Mouse (Mus musculus) spleen, adult 18-20 months (tissue): ENCODE measurements around the gene Mybl2.
A peak's percentile ranks its signal among the peaks of the same experiment; 100 is the strongest.

Experiments
- DNase-seq, 2 experiments: peaks; one replicate each; pipeline ENCODE4 v3.0.0; 2022; ENCODE audit warnings: mixed read lengths in 2 of 2

Mybl2 gene

GRCm38 (mm10) chr2:163073023-163073757 is 18.7 kb downstream of the Mybl2 start:
- no peak for DNase-seq

- no peak for DNase-seq
These were observed 19.5 kb downstream of the Mybl2 start for GRCm38 (mm10) chr2:163074006-163074405.

GRCm38 (mm10) chr2:163074808-163075207 is 20.3 kb downstream of the Mybl2 start:
- DNase-seq: no peak

GRCm38 (mm10) chr2:163075234-163075633 is 20.7 kb downstream of the Mybl2 start:
- DNase-seq: no peak

GRCm38 (mm10) chr2:163079041-163079440 is 24.6 kb downstream of the Mybl2 start:
- no peak for DNase-seq

GRCm38 (mm10) chr2:163082591-163082990 is 28.1 kb downstream of the Mybl2 start:
- DNase-seq: no peak

GRCm38 (mm10) chr2:163084519-163084918 is 30.0 kb downstream of the Mybl2 start:
- no peak for DNase-seq

- no peak for DNase-seq
These were observed 30.6 kb downstream of the Mybl2 start for GRCm38 (mm10) chr2:163085047-163085446.

GRCm38 (mm10) chr2:163086561-163086960 is 32.1 kb downstream of the Mybl2 start:
- DNase-seq: no peak

GRCm38 (mm10) chr2:163087728-163088127 is 33.2 kb downstream of the Mybl2 start, which contains the start of gene Gtsf1l:
Gene Gtsf1l, minus strand, starts transcription at chr2:163087855.
- DNase-seq: no peak

DNA sequence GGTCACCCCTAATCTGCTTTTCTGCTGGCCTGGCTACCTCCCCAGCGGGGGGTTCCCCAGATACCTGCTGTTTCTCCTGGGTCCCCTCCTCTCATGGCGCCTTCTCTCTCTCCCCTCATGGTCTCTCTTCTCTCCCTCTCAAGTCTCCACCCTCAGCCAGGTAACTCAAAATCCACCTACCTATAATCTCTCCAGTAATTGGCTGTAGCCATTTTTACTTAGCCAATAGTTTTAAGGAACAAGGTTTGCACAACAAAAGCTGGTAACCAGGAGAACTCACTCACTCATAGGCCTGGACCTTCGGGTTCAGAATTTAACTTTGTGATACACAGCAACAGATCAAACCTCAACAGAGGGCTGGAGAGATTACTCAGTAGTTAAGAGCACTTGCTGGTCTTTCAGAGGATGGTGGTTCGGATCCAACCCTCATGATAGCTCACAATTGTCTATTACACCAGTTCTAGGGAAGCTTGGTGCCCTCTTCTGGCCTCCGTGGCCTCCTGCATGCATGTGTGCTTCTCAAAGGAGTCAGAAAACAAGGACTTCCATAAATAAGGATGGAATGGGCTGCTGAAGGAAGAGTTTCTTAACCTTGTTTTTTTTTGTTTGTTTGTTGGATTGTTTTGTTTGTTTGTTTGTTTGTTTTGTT is 35.1 kb downstream of the Mybl2 start:
- no peak for DNase-seq

- no peak for DNase-seq
These were observed 40.4 kb downstream of the Mybl2 start for GRCm38 (mm10) chr2:163094909-163095308.

DNA sequence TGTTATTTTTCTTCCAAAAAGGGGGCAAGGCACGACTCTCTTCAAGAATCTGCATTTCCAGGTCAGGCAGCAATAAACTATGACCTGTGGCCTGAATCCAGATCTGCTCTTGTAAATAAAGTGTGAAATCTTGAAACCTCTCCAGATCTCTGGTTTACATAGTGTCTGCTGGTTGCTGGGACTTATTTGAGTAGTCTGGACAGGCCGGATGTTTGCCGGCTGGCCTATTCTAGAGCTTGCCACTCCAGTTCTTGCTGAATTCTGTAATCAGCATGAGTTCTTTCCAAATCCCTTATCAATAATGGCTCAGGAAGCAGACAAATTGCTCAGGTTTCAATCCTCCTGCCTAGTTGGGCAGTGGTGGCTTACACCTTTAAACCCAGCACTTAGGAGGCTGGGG is 41.3 kb downstream of the Mybl2 start:
- no peak for DNase-seq

GRCm38 (mm10) chr2:163099919-163100318 is 45.4 kb downstream of the Mybl2 start:
- no peak for DNase-seq

DNA sequence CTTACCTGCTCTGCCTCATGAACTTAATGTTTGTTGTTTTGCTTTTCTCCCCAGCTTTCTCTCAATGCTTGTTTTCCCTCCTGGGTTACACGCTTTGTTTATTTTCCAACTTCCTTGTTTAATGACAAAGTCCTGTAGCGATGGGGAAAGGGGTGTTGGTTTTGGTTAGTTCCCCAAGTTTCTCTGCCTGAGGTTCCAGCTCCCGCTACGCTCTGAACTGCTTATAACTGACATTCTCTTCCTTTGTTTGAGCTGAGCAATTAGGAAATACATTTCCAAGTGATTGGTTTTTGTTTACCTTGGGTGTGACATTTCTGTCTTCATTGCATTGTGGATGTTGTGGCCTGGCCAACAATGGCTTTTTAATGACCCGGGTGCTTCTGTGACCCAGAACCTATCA is 46.1 kb downstream of the Mybl2 start:
- DNase-seq: no peak

DNA sequence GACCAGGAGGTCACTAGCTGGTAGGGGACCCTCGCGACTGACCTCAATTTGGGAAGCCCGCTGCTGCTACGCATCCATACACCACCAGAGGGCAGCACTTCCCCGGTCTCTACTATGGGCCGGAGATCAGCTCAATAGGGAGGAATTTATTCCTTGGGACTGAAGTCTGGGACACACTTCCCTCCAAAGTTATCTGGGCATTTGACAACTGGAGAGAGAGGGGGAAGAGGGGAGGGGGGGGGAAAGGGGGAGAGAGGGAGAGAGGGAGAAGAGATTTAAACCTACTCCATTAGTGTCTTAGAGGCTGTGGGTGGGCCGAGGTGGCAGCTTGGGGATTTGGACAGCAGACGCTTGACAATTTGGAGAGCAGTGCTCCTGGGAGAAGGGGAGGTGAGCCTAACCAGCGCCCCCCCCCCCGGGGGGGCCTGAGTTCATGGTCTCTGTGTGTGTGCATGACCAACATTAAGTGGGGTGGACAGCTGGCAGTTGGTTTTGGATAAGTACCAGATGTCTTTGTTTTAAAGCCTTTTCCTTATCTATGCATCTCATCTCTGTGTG is 47.2 kb downstream of the Mybl2 start:
- DNase-seq: peak in 1 of 2 experiments; percentile 43

GRCm38 (mm10) chr2:163102216-163102615 is 47.7 kb downstream of the Mybl2 start:
- DNase-seq: no peak

DNA sequence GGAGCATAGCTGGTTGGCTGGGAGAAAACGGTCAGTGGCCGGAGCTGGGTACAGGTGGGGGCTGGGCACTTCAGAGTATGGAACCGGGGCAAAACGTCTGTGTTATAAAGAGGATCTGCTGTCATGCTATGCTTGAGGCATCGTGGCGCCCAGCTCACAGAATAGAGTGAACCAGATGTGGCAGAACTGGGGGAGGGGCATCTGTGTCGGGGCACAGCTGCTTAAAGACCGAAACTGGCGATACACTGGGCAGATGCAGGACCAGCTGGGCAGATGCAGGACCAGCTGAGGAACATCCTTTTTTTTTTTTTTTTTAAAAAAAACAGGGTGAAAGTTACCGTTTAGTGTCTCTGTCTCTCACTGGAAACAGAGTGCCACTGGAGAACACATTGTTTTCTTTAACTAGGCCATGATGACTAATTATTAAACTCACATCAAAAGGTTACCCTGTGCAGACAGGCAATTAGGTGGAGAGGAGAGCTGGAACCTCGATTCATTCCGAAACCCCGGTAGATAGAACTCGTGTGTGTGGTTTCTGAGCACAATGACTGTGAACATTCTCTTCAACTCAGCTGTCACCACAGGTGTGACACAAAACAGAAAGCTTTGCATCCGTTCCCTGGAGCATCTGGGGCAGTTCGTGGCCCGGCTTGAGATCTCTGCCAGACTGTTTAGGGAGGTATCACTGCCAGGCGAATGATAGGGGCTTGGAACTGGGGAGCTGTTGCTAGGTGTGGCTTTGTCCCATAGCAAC is 48.6 kb downstream of the Mybl2 start:
- DNase-seq: no peak

DNA sequence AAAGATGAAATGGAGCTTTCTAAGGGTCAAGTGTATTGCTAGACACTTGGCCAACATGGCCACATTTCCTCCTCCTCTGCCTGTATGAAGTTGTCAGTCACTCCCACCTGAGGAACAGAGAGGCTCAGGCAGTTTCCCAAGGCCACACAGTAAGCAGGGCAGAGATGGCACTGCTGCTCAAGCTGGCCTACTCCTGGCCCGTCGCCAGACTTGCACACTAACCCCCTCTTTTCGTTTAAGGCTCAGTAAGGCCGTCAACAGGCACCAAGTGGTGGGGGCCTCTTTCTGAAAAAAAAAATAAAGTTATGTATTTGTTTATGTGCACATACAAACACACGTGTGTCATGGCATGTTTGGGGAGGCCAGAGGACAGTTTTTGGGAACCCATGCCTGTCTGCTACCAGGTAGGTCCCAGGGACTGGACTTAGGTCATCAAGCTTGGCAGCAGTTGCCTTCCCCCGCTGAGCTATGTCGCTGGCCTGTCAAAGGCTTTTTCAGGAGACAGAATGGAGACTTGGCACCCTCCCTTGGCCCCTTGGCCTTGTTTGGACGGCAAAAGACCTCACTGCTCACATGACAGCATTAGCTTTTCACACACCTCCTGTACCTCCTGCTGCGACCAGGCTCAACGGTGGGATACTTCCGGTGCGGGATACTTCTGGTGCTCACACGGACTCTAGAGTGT is 49.7 kb downstream of the Mybl2 start:
- DNase-seq: no peak

GRCm38 (mm10) chr2:163108385-163108784 is 53.9 kb downstream of the Mybl2 start:
- DNase-seq: no peak

DNA sequence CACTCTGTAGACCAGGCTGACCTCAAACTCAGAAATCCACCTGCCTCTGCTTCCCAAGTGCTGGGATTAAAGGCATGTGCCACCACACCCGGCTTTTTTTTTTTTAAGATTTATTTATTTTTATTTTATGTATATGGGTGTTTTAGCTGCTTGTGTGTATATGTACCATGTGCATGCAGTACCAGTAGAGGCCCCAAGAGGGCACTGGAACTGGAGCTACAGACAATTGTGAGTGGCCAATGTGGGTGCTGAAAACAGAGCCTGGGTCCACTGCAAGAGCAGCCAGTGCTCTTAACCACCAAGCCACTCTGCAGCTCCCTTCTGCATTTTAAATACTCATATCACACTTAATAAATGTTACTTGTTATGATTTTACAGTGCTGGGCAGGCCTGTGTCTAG is 56.2 kb downstream of the Mybl2 start:
- DNase-seq: no peak

DNA sequence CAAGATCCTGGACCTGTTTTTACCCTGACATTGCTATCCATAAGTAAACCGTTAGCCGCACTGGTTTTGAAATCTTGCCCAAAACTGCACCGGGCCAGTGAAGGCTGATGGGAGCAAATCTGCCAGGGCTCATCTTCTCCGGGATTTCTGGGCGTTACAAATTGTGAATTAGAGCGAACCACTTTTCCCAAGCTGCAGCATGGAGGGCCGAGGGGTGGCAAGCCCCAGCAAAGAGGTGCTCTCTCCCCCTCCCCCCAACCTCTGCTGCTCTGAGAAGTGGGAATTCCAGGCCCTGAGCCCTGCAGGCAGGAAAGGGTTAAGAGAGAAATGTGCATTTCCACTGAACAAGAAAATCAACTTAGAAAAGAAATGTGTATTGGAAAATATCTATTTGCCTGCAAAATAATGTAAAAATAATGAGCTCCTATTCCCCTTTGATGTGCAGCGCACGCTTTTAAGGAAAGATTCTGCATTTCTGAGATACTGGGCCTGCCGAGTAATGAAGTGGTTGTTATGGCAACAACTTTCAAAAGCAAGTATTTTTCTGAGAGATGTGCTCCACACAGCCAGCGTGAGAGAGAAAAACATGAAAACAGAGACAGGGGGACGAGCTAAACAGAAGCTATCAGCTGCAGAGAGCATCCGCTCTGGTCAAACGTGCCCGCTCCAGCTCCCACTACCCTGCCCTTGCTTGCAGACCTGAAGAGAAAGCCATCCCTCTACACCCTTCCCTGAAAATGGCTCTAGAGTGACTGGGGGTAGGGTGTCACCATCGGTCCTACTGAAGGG is 57.1 kb downstream of the Mybl2 start:
- DNase-seq: no peak
